Mouse (Mus musculus) bone marrow, adult 2 months (tissue): ENCODE measurements around the gene Sstr2.

Experiments used
- CTCF ChIP-seq: fragments of 200-500 bp; IDR thresholded peaks from 2 replicates; pipeline ENCODE4 v1.5.1; 2011; ENCODE audit warnings: low read length, control low read depth; ENCODE audit not compliant: control insufficient read depth, insufficient read depth
- POLR2A ChIP-seq: fragments of 200-500 bp; IDR thresholded peaks from 2 replicates; pipeline ENCODE4 v1.6.1; 2011; ENCODE audit warnings: low read depth, mild to moderate bottlenecking, control low read depth, low read length, borderline replicate concordance; ENCODE audit not compliant: control insufficient read depth

DNA sequence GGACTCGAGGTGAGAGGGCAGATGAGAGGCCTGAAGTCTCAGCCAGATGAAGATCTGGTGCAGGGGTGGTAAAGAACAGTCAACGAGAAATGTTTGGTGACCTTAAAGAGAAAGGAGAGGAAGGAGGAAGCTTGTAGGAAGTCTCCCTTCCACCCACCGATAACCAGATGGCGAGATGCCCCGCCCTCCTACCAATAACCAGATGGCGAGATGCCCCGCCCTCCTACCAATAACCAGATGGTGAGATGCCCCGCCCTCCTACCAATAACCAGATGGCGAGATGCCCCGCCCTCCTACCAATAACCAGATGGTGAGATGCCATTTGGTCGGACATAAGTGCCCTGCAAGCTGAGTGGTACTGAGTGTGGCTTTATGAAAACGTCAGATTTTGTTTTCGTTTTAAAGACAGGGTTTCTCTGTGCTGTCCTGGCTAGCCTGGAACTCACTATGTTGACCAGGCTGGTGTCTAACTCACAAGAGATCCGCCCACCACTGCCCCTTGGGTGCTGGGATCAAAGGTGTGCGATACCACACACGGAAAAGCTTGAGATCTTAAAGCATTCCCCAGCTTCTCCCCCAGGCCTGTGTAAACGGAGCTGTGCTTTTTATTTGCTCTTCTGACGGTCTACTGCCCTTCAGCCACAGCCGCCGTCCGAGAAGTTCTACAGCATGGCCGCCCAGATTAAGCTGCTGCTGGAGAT is 32.2 kb downstream of the Sstr2 start:
- no peak for TF ChIP-seq CTCF
- TF ChIP-seq POLR2A = no peak
